Mouse (Mus musculus): ENCODE measurements around the gene Eif2ak3. TPM values are rescaled to one million over a fixed set of nuclear protein-coding genes. Genes with fewer than 3 reads are reported as not detected.
A peak's percentile ranks its signal among the peaks of the same experiment; 100 is the strongest.

Eif2ak3 gene
- total RNA-seq, 2 experiments from 2014 or later: 17.2 to 21.7 TPM

- DNase-seq: no peak
These were observed 59.4 kb downstream of the Eif2ak3 start for GRCm38 (mm10) chr6:70903689-70904088.

- DNase-seq: no peak
These were observed 65.3 kb downstream of the Eif2ak3 start for GRCm38 (mm10) chr6:70909572-70909971.

GRCm38 (mm10) chr6:70910285-70910684 lies 66.0 kb downstream of the Eif2ak3 start:
- DNase-seq: no peak

- DNase-seq: peak; percentile 10
These were observed 67.5 kb downstream of the Eif2ak3 start for GRCm38 (mm10) chr6:70911668-70912395.

- DNase-seq: no peak
These were observed 68.1 kb downstream of the Eif2ak3 start for GRCm38 (mm10) chr6:70912396-70912765.

GRCm38 (mm10) chr6:70918827-70919226 lies 74.5 kb downstream of the Eif2ak3 start, which contains the start of gene Tex37:
TSS of gene Tex37 (minus strand) at chr6:70918927.
- DNase-seq: no peak

- peak; percentile 55 for DNase-seq
These were observed 77.2 kb downstream of the Eif2ak3 start for GRCm38 (mm10) chr6:70921274-70922074.

- no peak for DNase-seq
These were observed 87.5 kb downstream of the Eif2ak3 start for GRCm38 (mm10) chr6:70931801-70932200.

GRCm38 (mm10) chr6:70953274-70953673 lies 109.0 kb downstream of the Eif2ak3 start:
- DNase-seq: no peak

- peak; percentile 33 for DNase-seq
These were observed 109.7 kb downstream of the Eif2ak3 start for GRCm38 (mm10) chr6:70954040-70954439.

Other genes with a start within 250 kb of the Eif2ak3 start
- gene Rpia, start 52.3 kb upstream of the Eif2ak3 start, total RNA-seq (2021): 10 to 100 TPM; 20.2 to 24.9 TPM
- not detected for gene Tex37, start 74.4 kb downstream of the Eif2ak3 start, total RNA-seq (2021)
- not detected for gene Foxi3, start 112.0 kb downstream of the Eif2ak3 start, total RNA-seq (2021)